In the genomic region with DNA sequence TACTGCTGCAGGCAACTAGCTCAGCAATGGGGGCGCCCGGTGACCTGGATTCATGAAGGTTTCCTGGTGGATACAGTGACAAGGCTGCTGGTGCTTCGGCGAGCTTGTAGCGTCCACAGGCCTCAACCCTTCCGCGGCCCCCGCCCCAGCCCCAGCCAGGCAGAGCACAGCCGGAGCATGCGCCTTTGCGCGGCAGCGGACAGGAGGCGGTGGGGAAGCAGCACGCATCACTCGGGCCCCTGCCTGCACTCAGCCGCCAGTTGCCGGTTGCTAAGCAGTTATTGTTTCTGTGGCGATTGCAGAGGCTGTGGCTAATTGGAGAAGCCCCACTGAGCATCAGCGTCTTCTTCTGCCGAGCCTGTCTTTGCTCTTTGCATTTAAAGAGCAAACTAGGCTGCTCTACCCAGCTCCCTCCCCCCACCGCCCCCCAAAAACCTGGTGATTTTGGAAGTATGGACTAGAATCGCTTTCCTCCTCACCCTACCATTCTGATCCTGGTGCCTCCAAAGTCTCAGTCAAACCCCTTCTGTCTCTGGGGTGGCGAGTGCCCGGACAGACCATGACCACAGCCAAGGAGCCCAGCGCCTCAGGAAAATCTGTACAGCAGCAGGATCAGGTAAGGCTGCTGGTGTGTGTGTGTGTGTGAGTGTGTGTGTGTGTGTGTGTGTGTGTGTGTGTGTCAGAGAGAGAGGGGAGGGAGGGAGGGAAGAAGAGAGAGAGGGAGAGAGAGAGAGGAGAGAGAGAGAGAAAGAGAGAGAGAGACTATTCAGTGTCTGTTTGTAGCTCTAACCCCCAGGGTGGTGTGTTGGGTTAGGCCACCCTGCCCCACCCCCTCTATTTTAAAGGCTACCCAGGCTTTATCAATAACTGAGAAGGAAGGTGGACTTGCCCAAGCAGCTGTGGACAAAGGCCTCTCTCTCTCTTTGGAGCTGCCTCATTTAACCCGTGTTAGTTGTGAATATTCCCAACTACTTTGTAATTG, we compare ENCODE assay signal across 9 mouse cellular contexts.
DNase-seq lines count a peak whose midpoint lies in the region; ATAC-seq lines count a peak whose summit lies in the region.
"Had no signal": no experiment of that assay in that cellular context is flagged by ENCODE, and none has a peak within 500 bp of the region (broad histone marks: within the 10 kb centered on the region; RNA-seq: fewer than 3 reads in every experiment).

No protein-coding gene starts in this region.

- no peaks in the 10 kb centered on the region for H3K27me3 ChIP-seq in forebrain, embryonic 12.5 days
- no peaks in the 10 kb centered on the region for H3K27me3 ChIP-seq in midbrain, embryonic 14.5 days (ENCODE audit: control insufficient read depth, insufficient read depth, low read length)

- no peaks in the 10 kb centered on the region for H3K9me3 ChIP-seq in forebrain, embryonic 12.5 days
- no peaks in the 10 kb centered on the region for H3K9me3 ChIP-seq in midbrain, embryonic 14.5 days (ENCODE audit: control insufficient read depth, low read length)

- WGBS in forebrain, embryonic 12.5 days, result 3% methylated on average over 27 of the region's 27 CpGs
- WGBS in midbrain, embryonic 14.5 days, result 3% methylated on average over 27 of the region's 27 CpGs

- H3K4me2 ChIP-seq in forebrain, embryonic 12.5 days, result peak overlapping the region; percentile 58
- H3K4me2 ChIP-seq in midbrain, embryonic 14.5 days (ENCODE audit: low read length), result peak overlapping the region; percentile 75

- H3K27ac ChIP-seq in forebrain, embryonic 12.5 days, result peak overlapping the region; percentile 73
- H3K27ac ChIP-seq in midbrain, embryonic 14.5 days (replicated peaks; ENCODE audit: low read depth, low read length), result peak overlapping the region; percentile 89

- H3K4me1 ChIP-seq in forebrain, embryonic 12.5 days, result peaks cover 35% of the 10 kb centered on the region
- peaks cover 36% of the 10 kb centered on the region for H3K4me1 ChIP-seq in midbrain, embryonic 14.5 days (ENCODE audit: control insufficient read depth, insufficient read depth, low read length)

- H3K36me3 ChIP-seq in forebrain, embryonic 12.5 days (replicated peaks), result no peaks in the 10 kb centered on the region
- no peaks in the 10 kb centered on the region for H3K36me3 ChIP-seq in midbrain, embryonic 14.5 days (ENCODE audit: control insufficient read depth, insufficient read depth, low read length)

- ATAC-seq in forebrain, embryonic 12.5 days (ENCODE audit: low FRiP score), result peak; percentile 94
- peak; percentile 93 for ATAC-seq in midbrain, embryonic 14.5 days (ENCODE audit: low FRiP score, low TSS enrichment)
- no peak for ATAC-seq in megakaryocyte progenitor cell, adult 5-6 weeks (replicated peaks; ENCODE audit: poor library complexity)

- peak overlapping the region; percentile 61 for H3K9ac ChIP-seq in forebrain, embryonic 12.5 days
- H3K9ac ChIP-seq in midbrain, embryonic 14.5 days (replicated peaks; ENCODE audit: low read length), result peak overlapping the region; percentile 70

- DNase-seq in adrenal gland, postnatal 14 days, result peak; percentile 15
- DNase-seq in adrenal gland, postnatal 36 days, result no peak
- peak; percentile 42 for DNase-seq in brain, embryonic 18.5 days (ENCODE audit: low read depth, low spot score)
- peak; percentile 87 for DNase-seq in layer of hippocampus, adult 9-11 months
- peak; percentile 87 for DNase-seq in midbrain, embryonic 14.5 days
- DNase-seq in yolk sac, embryonic 10.5 days (ENCODE audit: low spot score), result peak; percentile 3

- H3K4me3 ChIP-seq in forebrain, embryonic 12.5 days (replicated peaks), result peak overlapping the region; percentile 41
- peak overlapping the region; percentile 47 for H3K4me3 ChIP-seq in midbrain, embryonic 14.5 days (replicated peaks; ENCODE audit: low read depth, low read length)
- H3K4me3 ChIP-seq: erythroblast, embryonic 14.5 days had no signal

Comparison
In these comparisons a context has a peak if more than half of its experiments do, and no peak if none do; other contexts are left out.
1. DNase-seq: peak in adrenal gland, postnatal 14 days (single experiment), brain, embryonic 18.5 days (single experiment), layer of hippocampus, adult 9-11 months (single experiment), midbrain, embryonic 14.5 days (single experiment) and yolk sac, embryonic 10.5 days (single experiment); none in adrenal gland, postnatal 36 days (0 of 2).